19 mouse cellular contexts compared by ENCODE assay signal in the genomic region with DNA sequence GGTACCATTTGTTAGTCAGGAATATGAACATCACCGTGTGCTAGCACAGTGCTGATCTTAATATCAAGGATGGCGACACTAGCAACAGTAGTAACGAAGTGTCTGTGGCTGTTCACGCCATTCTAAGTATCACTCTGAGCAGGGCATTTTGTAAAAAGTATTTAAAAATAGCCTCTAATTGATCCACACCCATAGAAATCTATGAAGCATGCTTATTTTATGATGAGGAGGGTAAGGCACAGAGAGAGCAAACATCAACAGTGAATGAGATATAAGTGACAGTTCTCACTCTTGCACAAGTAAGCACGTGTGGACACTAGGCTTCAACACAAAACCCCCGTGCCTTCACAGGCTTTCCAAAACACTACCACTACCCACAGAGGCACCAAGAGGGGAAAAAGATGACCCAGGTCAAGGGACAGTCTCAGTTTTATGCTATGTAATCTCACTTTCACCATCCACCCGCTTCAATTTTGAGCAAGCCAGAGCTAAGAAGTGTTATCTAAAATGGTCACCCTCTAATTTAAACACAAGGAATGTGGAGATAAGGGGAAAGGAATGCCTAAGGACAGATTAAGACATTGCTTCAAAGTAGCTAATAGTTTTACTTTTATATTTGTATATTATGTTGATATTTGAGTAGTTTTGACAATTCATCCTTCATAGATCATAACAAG.
DNase-seq lines count a peak whose midpoint lies in the region; ATAC-seq and TF ChIP-seq lines count a peak whose summit lies in the region.
"Had no signal": no experiment of that assay in that cellular context is flagged by ENCODE, and none has a peak within 500 bp of the region (broad histone marks: within the 10 kb centered on the region; RNA-seq: fewer than 3 reads in every experiment).

No protein-coding gene starts in this region.

- 90% methylated on average over 7 of the region's 7 CpGs for WGBS in midbrain, embryonic 11.5 days
- 88% methylated on average over 7 of the region's 7 CpGs for WGBS in midbrain, postnatal 0 days
- WGBS in liver, embryonic 13.5 days (ENCODE audit: insufficient replicate concordance), result 60% methylated on average over 7 of the region's 7 CpGs

- no peaks in the 10 kb centered on the region for H3K36me3 ChIP-seq in midbrain, embryonic 11.5 days (ENCODE audit: control insufficient read depth, insufficient read depth, low read length)
- no peaks in the 10 kb centered on the region for H3K36me3 ChIP-seq in midbrain, postnatal 0 days (ENCODE audit: insufficient read depth, low read length)
- 0 out of 2 replicates have a peak, but pooled peaks cover 5% of the 10 kb centered on the region for H3K36me3 ChIP-seq in liver, embryonic 13.5 days
- H3K36me3 ChIP-seq: neural tube, embryonic 15.5 days had no signal

- no peaks in the 10 kb centered on the region for H3K27me3 ChIP-seq in midbrain, embryonic 11.5 days (ENCODE audit: control insufficient read depth, insufficient read depth, low read length)
- no peaks in the 10 kb centered on the region for H3K27me3 ChIP-seq in midbrain, postnatal 0 days (ENCODE audit: insufficient read depth, low read length)
- no peaks in the 10 kb centered on the region for H3K27me3 ChIP-seq in liver, embryonic 13.5 days
- H3K27me3 ChIP-seq: forebrain, embryonic 13.5 days; neural tube, embryonic 15.5 days had no signal

- no peak overlapping the region for H3K9ac ChIP-seq in midbrain, embryonic 11.5 days (ENCODE audit: low read length)
- no peak overlapping the region for H3K9ac ChIP-seq in midbrain, postnatal 0 days (replicated peaks; ENCODE audit: low read length, poor library complexity, severe bottlenecking)
- H3K9ac ChIP-seq in liver, embryonic 13.5 days, result peak overlapping the region; percentile 39
- H3K9ac ChIP-seq: forebrain, embryonic 13.5 days; neural tube, embryonic 15.5 days had no signal

- TF ChIP-seq CTCF in midbrain, postnatal 0 days (IDR thresholded peaks at IDR 0.05), result no peak

- H3K4me2 ChIP-seq in midbrain, embryonic 11.5 days, result no peak overlapping the region
- no peak overlapping the region for H3K4me2 ChIP-seq in midbrain, postnatal 0 days (ENCODE audit: low read depth, low read length, poor library complexity, severe bottlenecking)
- peak overlapping the region; percentile 49 for H3K4me2 ChIP-seq in liver, embryonic 13.5 days
- H3K4me2 ChIP-seq: forebrain, embryonic 13.5 days; neural tube, embryonic 15.5 days had no signal

- H3K4me3 ChIP-seq in midbrain, embryonic 11.5 days (ENCODE audit: low read depth, low read length), result no peak overlapping the region
- no peak overlapping the region for H3K4me3 ChIP-seq in midbrain, postnatal 0 days (ENCODE audit: low read depth, low read length)
- H3K4me3 ChIP-seq in liver, embryonic 13.5 days (replicated peaks), result peak overlapping the region; percentile 6; the same call in 1 of the 2 replicates
- H3K4me3 ChIP-seq: embryonic facial prominence, embryonic 10.5 days; forebrain, embryonic 13.5 days; heart, adult 2 months; neural tube, embryonic 15.5 days had no signal

- DNase-seq in midbrain, embryonic 11.5 days (ENCODE audit: low spot score, missing footprints), result peak; percentile 71
- no peak for DNase-seq in midbrain, postnatal 0 days (ENCODE audit: low spot score)
- DNase-seq in c-Kit-positive CD71-positive TER-119-positive erythroid progenitor cells, embryonic 14.5 days (ENCODE audit: low spot score), result peak; percentile 84
- DNase-seq in liver, embryonic 13.5 days, result peak; percentile 61
- no peak for DNase-seq in cerebellum, adult 8-10 months
- DNase-seq in spleen, postnatal 14 days (ENCODE audit: low spot score in 2 of 2), result no peak
- DNase-seq: adrenal gland, adult 2 months; cerebellum, adult 18-20 months; cerebellum, postnatal 36 days; heart, adult 2 months; midbrain, embryonic 14.5 days; right cerebral cortex, postnatal 25 days; thymus, postnatal 25 days had no signal

- H3K27ac ChIP-seq in midbrain, embryonic 11.5 days (ENCODE audit: low read depth, low read length), result no peak overlapping the region
- no peak overlapping the region for H3K27ac ChIP-seq in midbrain, postnatal 0 days (ENCODE audit: low read depth, low read length)
- peak overlapping the region; percentile 85 for H3K27ac ChIP-seq in liver, embryonic 13.5 days
- H3K27ac ChIP-seq: embryonic facial prominence, embryonic 10.5 days; forebrain, embryonic 13.5 days; heart, adult 2 months; neural tube, embryonic 15.5 days had no signal

- H3K9me3 ChIP-seq in midbrain, embryonic 11.5 days (ENCODE audit: control insufficient read depth, low read length), result no peaks in the 10 kb centered on the region
- H3K9me3 ChIP-seq in midbrain, postnatal 0 days (ENCODE audit: low read length), result no peaks in the 10 kb centered on the region
- H3K9me3 ChIP-seq in liver, embryonic 13.5 days (replicated peaks), result no peaks in the 10 kb centered on the region
- H3K9me3 ChIP-seq: embryonic facial prominence, embryonic 10.5 days; forebrain, embryonic 13.5 days; neural tube, embryonic 15.5 days had no signal

- 0 out of 2 replicates have a peak, but pooled peaks cover 3% of the 10 kb centered on the region for H3K4me1 ChIP-seq in midbrain, embryonic 11.5 days (ENCODE audit: control insufficient read depth, insufficient read depth, low read length)
- no peaks in the 10 kb centered on the region for H3K4me1 ChIP-seq in midbrain, postnatal 0 days (ENCODE audit: insufficient read depth, low read length)
- H3K4me1 ChIP-seq in liver, embryonic 13.5 days (replicated peaks), result peaks cover 33% of the 10 kb centered on the region
- H3K4me1 ChIP-seq: embryonic facial prominence, embryonic 10.5 days; forebrain, embryonic 13.5 days; neural tube, embryonic 15.5 days had no signal

- ATAC-seq in midbrain, embryonic 11.5 days (ENCODE audit: low FRiP score), result no peak
- no peak for ATAC-seq in midbrain, postnatal 0 days (ENCODE audit: low FRiP score)
- peak; percentile 95 for ATAC-seq in liver, embryonic 13.5 days (ENCODE audit: low read depth)
- ATAC-seq in monocyte, adult 5-6 weeks (replicated peaks; ENCODE audit: insufficient number of reproducible peaks, low FRiP score, low TSS enrichment, poor library complexity, severe bottlenecking), result no peak
- ATAC-seq: forebrain, embryonic 13.5 days; hindbrain, embryonic 16.5 days; intestine, embryonic 16.5 days had no signal

Comparison
In these comparisons a context has a peak if more than half of its experiments do, and no peak if none do; other contexts are left out.
1. DNase-seq: peak in midbrain, embryonic 11.5 days (single experiment), c-Kit-positive CD71-positive TER-119-positive erythroid progenitor cells, embryonic 14.5 days (single experiment) and liver, embryonic 13.5 days (single experiment); none in midbrain, postnatal 0 days (single experiment), cerebellum, adult 8-10 months (single experiment) and spleen, postnatal 14 days (0 of 2).